Mouse (Mus musculus) myocyte (in vitro differentiated cells): ENCODE measurements around the gene Pla2g4e. TPM values are rescaled to one million over a fixed set of nuclear protein-coding genes. Genes with fewer than 3 reads are reported as not detected.
A peak's percentile ranks its signal among the peaks of the same experiment; 100 is the strongest.

Source experiments
- H3K27me3 ChIP-seq: one replicate; pipeline ENCODE4 v1.6.1; 2011; ENCODE audit not compliant: control insufficient read depth, insufficient read depth, insufficient read length
- H3K36me3 ChIP-seq: one replicate; pipeline ENCODE4 v1.6.1; 2011; ENCODE audit not compliant: control insufficient read depth, insufficient read depth
- H3K4me2 ChIP-seq: one replicate; pipeline ENCODE4 v1.6.1; 2011; ENCODE audit warnings: low read depth, control low read depth
- H3K4me3 ChIP-seq: one replicate; pipeline ENCODE4 v1.5.1; 2011; ENCODE audit warnings: mild to moderate bottlenecking, control low read depth, moderate library complexity
- H3K79me2 ChIP-seq: one replicate; pipeline ENCODE4 v1.6.1; 2011; ENCODE audit not compliant: control insufficient read depth, insufficient read depth
- H3ac ChIP-seq: one replicate; pipeline ENCODE4 v1.6.1; 2011; ENCODE audit not compliant: control insufficient read depth, insufficient read length
- CEBPB ChIP-seq: IDR thresholded peaks from 2 replicates; pipeline ENCODE4 v1.6.1; 2011; ENCODE audit warnings: mild to moderate bottlenecking, moderate library complexity; ENCODE audit not compliant: poor library complexity, insufficient read depth, severe bottlenecking
- E2F4 ChIP-seq: IDR thresholded peaks from one replicate; pipeline ENCODE4 v1.6.1; 2011; ENCODE audit warnings: mild to moderate bottlenecking, control low read depth, moderate library complexity; ENCODE audit not compliant: insufficient read depth
- MAX ChIP-seq: IDR thresholded peaks from one replicate; pipeline ENCODE4 v1.6.1; 2011; ENCODE audit warnings: low read depth, mild to moderate bottlenecking, control low read depth
- MYOD1 ChIP-seq, 3 experiments: IDR thresholded peaks; one replicate each; pipeline ENCODE4 v1.6.1; 2011; ENCODE audit warnings: control low read depth in 2 of 3, low read depth in 2 of 3, mild to moderate bottlenecking in 2 of 3, moderate library complexity in 1 of 3; ENCODE audit not compliant: insufficient read length in 2 of 3, control insufficient read depth in 1 of 3
- MYOG ChIP-seq, 3 experiments: IDR thresholded peaks; one replicate each; pipeline ENCODE4 v1.6.1; 2011; ENCODE audit warnings: control low read depth in 2 of 3, low read depth in 2 of 3, mild to moderate bottlenecking in 2 of 3; ENCODE audit not compliant: insufficient read length in 2 of 3, control insufficient read depth in 1 of 3, insufficient read depth in 1 of 3
- POLR2A ChIP-seq: IDR thresholded peaks from one replicate; pipeline ENCODE4 v1.6.1; 2011; ENCODE audit warnings: low read depth, mild to moderate bottlenecking, control low read depth, moderate library complexity; ENCODE audit not compliant: insufficient read length
- POLR2AphosphoS2 ChIP-seq: IDR thresholded peaks from one replicate; pipeline ENCODE4 v1.6.1; 2011; ENCODE audit warnings: low read depth, control low read depth; ENCODE audit not compliant: insufficient read length
- REST ChIP-seq: IDR thresholded peaks from one replicate; pipeline ENCODE4 v1.6.1; 2011; ENCODE audit warnings: mild to moderate bottlenecking, control low read depth, moderate library complexity; ENCODE audit not compliant: insufficient read depth, insufficient read length
- SRF ChIP-seq: IDR thresholded peaks from one replicate; pipeline ENCODE4 v1.6.1; 2011; ENCODE audit warnings: low read depth; ENCODE audit not compliant: control insufficient read depth, insufficient read length
- TCF12 ChIP-seq: IDR thresholded peaks from one replicate; pipeline ENCODE4 v1.6.1; 2011; ENCODE audit warnings: mild to moderate bottlenecking, control low read depth; ENCODE audit not compliant: poor library complexity, insufficient read depth, severe bottlenecking
- TCF3 ChIP-seq: IDR thresholded peaks from one replicate; pipeline ENCODE4 v1.6.1; 2011; ENCODE audit warnings: low read depth, control low read depth; ENCODE audit not compliant: insufficient read length
- USF1 ChIP-seq: IDR thresholded peaks from one replicate; pipeline ENCODE4 v1.6.1; 2011; ENCODE audit warnings: low read depth, mild to moderate bottlenecking, control low read depth, moderate library complexity
- polyA plus RNA-seq: library from polyadenylated mRNA; unstranded; fragments of >200 nt; fragmentation: generic; extraction: Trizol; gene quantifications from one replicate; pipeline ENCODE4 v1.2.1, GENCODE M21; 2012; ENCODE audit warnings: missing spikeins

Pla2g4e gene
- polyA plus RNA-seq, 1 experiment: 0.05 TPM

GRCm38 (mm10) chr2:120146543-120146942 is 98.6 kb downstream of the Pla2g4e start:
- peaks cover under 1% of the 10 kb centered on the region for H3K36me3 ChIP-seq
- H3K4me2 ChIP-seq: peak overlapping the region; percentile 81
- H3K4me3 ChIP-seq: no peak overlapping the region
- no peak overlapping the region for H3ac ChIP-seq
- no peak for TF ChIP-seq TCF3
- TF ChIP-seq SRF: no peak
- TF ChIP-seq MYOG (IDR thresholded peaks at IDR 0.05; ENCODE audit: control insufficient read depth in 1 of 3, insufficient read depth in 1 of 3, insufficient read length in 2 of 3, low read depth in 2 of 3): peak in 2 of 3 experiments; percentile 60 to 79
- peak; percentile 98 to 99 (median 98) for TF ChIP-seq MYOD1 (IDR thresholded peaks at IDR 0.05; ENCODE audit: control insufficient read depth in 1 of 3, insufficient read length in 2 of 3, low read depth in 2 of 3)
- TF ChIP-seq CEBPB: peak; percentile 4; the same call in 1 of the 2 replicates
- no peak for TF ChIP-seq REST
- TF ChIP-seq MAX: no peak
- no peak for TF ChIP-seq POLR2AphosphoS2
- TF ChIP-seq USF1: no peak
- TF ChIP-seq TCF12: peak; percentile 60
- no peaks in the 10 kb centered on the region for H3K27me3 ChIP-seq
- H3K79me2 ChIP-seq: peaks cover 66% of the 10 kb centered on the region

DNA sequence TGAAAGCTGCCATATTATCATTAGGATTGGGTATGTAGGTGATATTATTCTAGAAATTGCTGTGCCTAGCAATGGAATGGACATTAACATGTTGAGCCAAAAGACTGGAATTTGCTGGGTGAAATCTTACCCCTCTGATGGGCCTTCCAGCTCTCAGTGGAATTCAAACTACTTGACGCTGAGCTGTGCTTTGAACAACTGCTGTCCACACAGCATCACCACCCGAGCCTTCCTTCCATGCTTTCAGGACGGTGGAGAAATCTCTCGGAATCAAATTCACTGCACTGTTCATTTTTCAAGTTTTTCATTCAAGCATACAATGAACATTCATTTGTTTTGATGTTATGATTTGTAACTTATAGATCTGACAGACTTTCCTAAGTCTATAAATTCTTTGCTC is 100.7 kb downstream of the Pla2g4e start:
- no peak for TF ChIP-seq POLR2AphosphoS2
- TF ChIP-seq E2F4: no peak
- TF ChIP-seq MYOD1 (IDR thresholded peaks at IDR 0.05; ENCODE audit: control insufficient read depth in 1 of 3, insufficient read length in 2 of 3, low read depth in 2 of 3): peak in 2 of 3 experiments; percentile 49 to 59
- no peak for TF ChIP-seq SRF
- peak in 1 of 3 experiments; percentile 76 for TF ChIP-seq MYOG (IDR thresholded peaks at IDR 0.05; ENCODE audit: control insufficient read depth in 1 of 3, insufficient read depth in 1 of 3, insufficient read length in 2 of 3, low read depth in 2 of 3)
- H3K4me3 ChIP-seq: no peak overlapping the region

GRCm38 (mm10) chr2:120142336-120142735 is 102.8 kb downstream of the Pla2g4e start:
- Histone ChIP-seq H3K4me2 (no peak overlapping the region), H3ac (no peak overlapping the region), H3K27me3 (no peaks in the 10 kb centered on the region), H3K79me2 (peaks cover 84% of the 10 kb centered on the region), H3K36me3 (no peaks in the 10 kb centered on the region), H3K4me3 (no peak overlapping the region)
- no peak for TF ChIP-seq USF1
- TF ChIP-seq E2F4: no peak
- no peak for TF ChIP-seq MYOG (IDR thresholded peaks at IDR 0.05; ENCODE audit: control insufficient read depth in 1 of 3, insufficient read depth in 1 of 3, insufficient read length in 2 of 3, low read depth in 2 of 3)
- no peak for TF ChIP-seq SRF

More for the DNA sequence above, 100.7 kb downstream of the Pla2g4e start:
- Histone ChIP-seq H3K4me2 (no peak overlapping the region), H3K27me3 (no peaks in the 10 kb centered on the region), H3K36me3 (no peaks in the 10 kb centered on the region), H3K79me2 (peaks cover 73% of the 10 kb centered on the region), H3ac (no peak overlapping the region)

DNA sequence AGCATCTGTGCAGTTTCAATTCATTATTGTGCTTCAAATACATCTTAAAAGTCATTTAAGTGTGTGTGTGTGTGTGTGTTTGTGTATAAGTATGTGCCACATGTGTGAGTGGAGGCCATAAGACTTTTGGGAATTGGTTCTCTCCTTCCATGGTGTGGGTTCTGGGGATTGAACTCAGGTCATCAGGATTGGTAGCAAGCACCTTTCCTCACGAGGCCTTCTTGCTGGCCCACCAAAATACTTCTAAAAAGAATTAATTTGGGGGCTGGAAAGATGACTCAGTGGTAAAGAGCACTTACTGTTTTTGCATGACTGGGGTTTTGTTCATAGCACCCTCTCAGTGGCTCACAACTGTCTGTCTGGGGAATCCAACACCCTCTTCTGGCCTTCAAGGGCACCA is 103.5 kb downstream of the Pla2g4e start:
- Histone ChIP-seq H3K4me3 (no peak overlapping the region), H3K4me2 (no peak overlapping the region), H3K36me3 (peaks cover 1% of the 10 kb centered on the region), H3K79me2 (peaks cover 84% of the 10 kb centered on the region), H3ac (no peak overlapping the region), H3K27me3 (no peaks in the 10 kb centered on the region)
- TF ChIP-seq POLR2A: no peak
- no peak for TF ChIP-seq TCF3
- TF ChIP-seq CEBPB: no peak
- no peak for TF ChIP-seq MYOG (IDR thresholded peaks at IDR 0.05; ENCODE audit: control insufficient read depth in 1 of 3, insufficient read depth in 1 of 3, insufficient read length in 2 of 3, low read depth in 2 of 3)
- no peak for TF ChIP-seq POLR2AphosphoS2
- TF ChIP-seq MAX: no peak
- TF ChIP-seq SRF: no peak
- TF ChIP-seq TCF12: no peak
- no peak for TF ChIP-seq E2F4

GRCm38 (mm10) chr2:120140326-120140725 is 104.8 kb downstream of the Pla2g4e start:
- H3ac ChIP-seq: no peak overlapping the region
- H3K79me2 ChIP-seq: peaks cover 75% of the 10 kb centered on the region
- H3K4me2 ChIP-seq: no peak overlapping the region
- no peak overlapping the region for H3K4me3 ChIP-seq
- H3K36me3 ChIP-seq: peaks cover 5% of the 10 kb centered on the region
- no peaks in the 10 kb centered on the region for H3K27me3 ChIP-seq
- TF ChIP-seq SRF (no peak), MYOD1 (IDR thresholded peaks at IDR 0.05; ENCODE audit: control insufficient read depth in 1 of 3, insufficient read length in 2 of 3, low read depth in 2 of 3) (no peak), USF1 (no peak), MYOG (IDR thresholded peaks at IDR 0.05; ENCODE audit: control insufficient read depth in 1 of 3, insufficient read depth in 1 of 3, insufficient read length in 2 of 3, low read depth in 2 of 3) (no peak), CEBPB (no peak), MAX (no peak), POLR2AphosphoS2 (no peak), TCF3 (no peak), REST (no peak), POLR2A (no peak), TCF12 (no peak), E2F4 (no peak)
